Mouse (Mus musculus): ENCODE measurements around the gene Pbld2.

Pbld2 gene

GRCm38 (mm10) chr10:63023749-63024579, at the start of gene Pbld2, which contains the start of gene Hnrnph3:
Gene Pbld2 (plus strand): TSS chr10:63024315.
Gene Hnrnph3 (minus strand): TSS chr10:63024217.
- DNase-seq (ENCODE audit: low spot score in 2 of 2) = peak; percentile 96 to 98

DNA sequence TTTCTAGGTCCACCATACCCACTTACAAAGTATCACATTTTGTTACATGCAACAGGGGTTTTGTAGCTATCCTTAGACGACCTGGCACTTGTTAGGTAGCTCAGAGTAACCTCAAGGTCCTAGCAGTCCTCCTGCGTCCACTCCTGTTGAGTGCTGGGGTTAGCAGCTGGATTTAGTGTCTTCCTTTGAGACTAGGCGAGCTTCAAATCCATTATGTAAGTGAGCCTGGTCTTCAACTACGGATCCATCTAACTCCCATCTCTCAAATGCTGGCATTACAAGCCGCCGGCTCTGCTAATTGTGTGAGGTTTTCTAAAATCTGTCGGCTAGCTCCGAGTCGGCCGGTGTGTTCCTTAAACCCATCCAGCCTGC, 44.5 kb upstream of the Pbld2 start:
- DNase-seq (ENCODE audit: low spot score in 2 of 2) = no peak

DNA sequence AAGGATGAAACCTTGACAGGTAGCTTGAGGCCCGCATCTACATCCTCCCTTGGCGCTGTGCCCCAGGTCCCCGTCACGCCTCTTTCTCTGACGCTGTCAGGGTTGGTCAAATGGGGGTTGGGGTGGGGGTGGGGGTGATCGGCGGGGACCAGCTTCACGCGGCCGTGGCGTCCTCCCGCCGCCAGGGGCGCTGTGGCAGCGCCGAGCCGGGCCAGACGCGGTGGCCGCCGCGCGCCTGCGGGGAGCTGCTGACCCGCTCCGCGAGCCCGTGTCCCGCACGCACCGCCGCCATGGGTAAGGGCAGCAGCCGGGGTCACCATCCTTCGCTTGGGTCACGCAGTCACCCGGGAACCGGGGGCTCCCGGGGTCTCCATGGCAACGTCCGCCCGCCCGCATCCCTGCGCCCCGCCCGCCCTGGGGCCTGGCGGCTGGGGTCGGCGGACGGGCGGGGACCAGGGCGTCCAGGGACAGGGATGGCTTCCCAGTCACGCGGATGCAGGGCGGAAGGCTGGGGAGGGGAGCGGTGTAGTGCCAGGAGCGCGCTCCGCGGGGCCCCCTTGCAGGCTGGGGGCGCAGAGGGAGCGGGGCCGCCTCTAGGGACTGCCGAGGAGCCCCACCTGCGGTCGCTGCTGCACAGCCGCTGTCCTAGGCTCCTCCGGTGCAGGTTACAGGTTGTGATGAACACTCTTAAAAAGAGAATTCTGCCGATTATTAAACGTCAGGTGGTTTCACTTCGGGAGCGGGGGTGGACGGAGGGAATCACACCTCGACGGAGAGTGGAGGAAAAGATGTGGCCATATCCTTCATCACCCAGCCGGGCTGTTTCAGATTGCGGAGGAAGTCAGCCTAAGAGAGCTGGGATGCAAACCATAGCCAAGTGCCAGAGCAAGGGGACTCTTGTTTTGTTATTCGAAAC, 43.8 kb upstream of the Pbld2 start, which contains the start of gene Rufy2:
Gene Rufy2 (plus strand): TSS at position 185 of the 916 bp plus-strand sequence.
- DNase-seq (ENCODE audit: low spot score in 2 of 2) = peak; percentile 58 to 84

GRCm38 (mm10) chr10:62984072-62984471, 40.0 kb upstream of the Pbld2 start:
- no peak for DNase-seq (ENCODE audit: low spot score in 2 of 2)

- no peak for DNase-seq (ENCODE audit: low spot score in 2 of 2)
Measured at GRCm38 (mm10) chr10:62984495-62984894, 39.6 kb upstream of the Pbld2 start.

DNA sequence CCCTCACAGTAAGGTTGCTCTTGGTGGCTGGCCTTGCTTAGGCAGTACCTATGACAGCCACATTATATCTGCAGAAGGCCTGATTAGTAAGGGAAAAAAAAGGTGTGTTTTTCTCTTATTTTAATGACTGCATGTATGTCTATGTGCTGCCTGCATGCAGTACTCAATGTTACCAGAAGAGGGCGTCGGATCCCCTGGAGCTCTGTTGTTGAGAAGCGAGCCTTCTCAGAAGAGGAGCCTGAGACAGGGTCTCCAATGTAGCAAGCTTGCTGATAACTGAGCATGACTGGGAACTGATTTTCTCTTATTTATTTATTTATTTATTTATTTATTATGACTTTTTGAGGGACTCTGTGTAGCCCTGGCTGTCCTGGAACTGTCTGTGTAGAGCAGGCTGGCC, 36.8 kb upstream of the Pbld2 start:
- no peak for DNase-seq (ENCODE audit: low spot score in 2 of 2)

DNA sequence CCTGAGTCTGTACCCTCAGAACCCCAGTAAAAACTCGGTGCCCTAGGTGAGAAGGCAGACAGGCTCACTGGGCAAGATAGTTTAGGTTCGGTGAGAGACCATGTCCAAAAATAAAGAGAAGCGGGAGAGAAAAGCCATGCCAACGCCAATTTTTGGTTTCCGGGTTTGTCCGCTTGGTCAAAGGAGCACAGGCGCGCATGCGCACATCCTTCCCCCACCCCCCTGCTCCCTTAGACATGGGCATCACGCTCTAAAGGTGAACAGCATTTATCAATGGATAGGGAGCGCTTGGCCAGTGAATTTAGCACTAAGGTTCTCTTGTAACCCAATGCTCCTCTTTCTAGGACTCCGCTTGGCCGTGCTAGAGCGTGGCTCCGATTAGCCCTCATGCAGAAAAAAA, 33.5 kb upstream of the Pbld2 start:
- DNase-seq (ENCODE audit: low spot score in 2 of 2) = no peak

GRCm38 (mm10) chr10:62993991-62994390, 30.1 kb upstream of the Pbld2 start:
- DNase-seq (ENCODE audit: low spot score in 2 of 2) = no peak

DNA sequence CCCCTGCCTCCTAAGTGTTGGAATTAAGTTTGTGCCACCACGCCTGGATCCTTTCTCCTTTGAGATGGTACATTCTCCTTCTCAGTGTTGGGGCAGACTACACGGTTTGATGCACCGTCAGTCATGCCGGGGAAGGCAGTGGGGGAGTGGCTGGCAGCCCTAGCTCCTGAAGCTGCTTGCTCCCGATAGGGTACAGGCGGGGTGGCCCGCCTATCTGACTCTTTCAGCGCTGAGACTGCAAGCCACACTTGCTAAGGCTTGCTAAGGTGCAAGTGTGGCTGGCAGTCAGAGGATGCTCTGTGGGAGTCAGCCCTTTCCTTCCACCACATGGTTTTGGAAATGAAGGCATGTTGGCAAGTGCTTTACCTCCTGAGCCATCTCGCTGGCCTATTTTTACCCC, 23.5 kb upstream of the Pbld2 start:
- no peak for DNase-seq (ENCODE audit: low spot score in 2 of 2)

GRCm38 (mm10) chr10:63003252-63003651, 20.9 kb upstream of the Pbld2 start:
- DNase-seq (ENCODE audit: low spot score in 2 of 2) = no peak

GRCm38 (mm10) chr10:63004556-63004955, 19.6 kb upstream of the Pbld2 start:
- DNase-seq (ENCODE audit: low spot score in 2 of 2) = no peak

- no peak for DNase-seq (ENCODE audit: low spot score in 2 of 2)
Measured at GRCm38 (mm10) chr10:63008193-63008592, 15.9 kb upstream of the Pbld2 start.

DNA sequence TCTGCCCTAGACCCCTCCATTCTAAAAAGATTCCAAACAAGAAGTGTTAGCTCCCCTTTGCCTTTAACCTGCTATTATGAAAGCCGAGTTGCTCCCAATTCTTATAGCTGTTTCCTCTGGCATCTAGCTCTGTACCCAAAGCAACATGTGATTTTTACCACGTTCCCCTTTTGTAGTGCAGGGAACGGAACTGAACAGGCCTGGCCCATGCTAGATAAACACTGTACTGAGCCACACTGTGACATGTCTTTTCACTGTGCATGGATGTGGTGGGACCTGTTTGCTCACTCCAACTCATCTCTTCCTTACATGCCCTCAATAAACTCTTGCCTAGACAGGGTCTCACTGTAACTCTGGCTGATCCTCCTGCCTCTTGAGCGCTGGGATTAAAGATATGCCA, 13.8 kb upstream of the Pbld2 start:
- DNase-seq (ENCODE audit: low spot score in 2 of 2) = no peak

- no peak for DNase-seq (ENCODE audit: low spot score in 2 of 2)
Measured at GRCm38 (mm10) chr10:63011556-63011955, 12.6 kb upstream of the Pbld2 start.

DNA sequence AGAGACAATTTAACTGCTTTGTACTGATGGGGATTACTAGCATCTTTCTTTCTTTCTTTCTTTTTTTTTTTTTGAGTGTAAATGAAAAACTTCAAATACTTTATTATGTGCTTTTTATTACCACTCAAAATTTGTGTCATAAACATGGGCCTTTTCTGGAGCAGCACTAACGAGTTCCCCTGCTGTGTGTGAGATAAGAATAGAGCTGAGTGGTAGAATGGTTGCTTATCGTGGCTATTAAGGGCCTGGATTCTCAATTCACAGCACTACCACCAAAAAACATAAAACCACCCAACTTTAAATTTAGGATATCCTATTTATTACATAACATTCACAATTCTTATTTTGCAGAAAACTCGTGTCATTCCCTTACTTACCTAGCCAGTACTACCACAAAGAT, 10.6 kb upstream of the Pbld2 start:
- DNase-seq (ENCODE audit: low spot score in 2 of 2) = no peak

DNA sequence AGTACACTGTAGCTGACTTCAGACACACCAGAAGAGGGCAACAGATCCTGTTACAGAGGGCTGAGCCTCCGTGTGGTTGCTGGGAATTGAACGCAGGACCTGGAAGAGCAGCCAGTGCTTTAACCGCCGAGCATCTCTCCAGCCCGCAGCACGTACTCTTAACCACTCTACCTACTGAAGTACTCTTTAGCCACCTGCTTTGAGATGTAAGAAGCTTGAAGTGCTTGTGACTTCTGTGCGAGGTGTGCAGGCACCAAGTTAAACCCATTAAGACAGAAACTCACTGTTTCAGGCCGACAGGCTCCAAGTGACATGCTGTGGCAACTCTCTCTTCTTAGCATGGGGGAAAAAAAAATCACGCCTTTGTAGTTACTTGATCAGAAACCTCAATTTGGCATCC, 9.9 kb upstream of the Pbld2 start:
- no peak for DNase-seq (ENCODE audit: low spot score in 2 of 2)

DNA sequence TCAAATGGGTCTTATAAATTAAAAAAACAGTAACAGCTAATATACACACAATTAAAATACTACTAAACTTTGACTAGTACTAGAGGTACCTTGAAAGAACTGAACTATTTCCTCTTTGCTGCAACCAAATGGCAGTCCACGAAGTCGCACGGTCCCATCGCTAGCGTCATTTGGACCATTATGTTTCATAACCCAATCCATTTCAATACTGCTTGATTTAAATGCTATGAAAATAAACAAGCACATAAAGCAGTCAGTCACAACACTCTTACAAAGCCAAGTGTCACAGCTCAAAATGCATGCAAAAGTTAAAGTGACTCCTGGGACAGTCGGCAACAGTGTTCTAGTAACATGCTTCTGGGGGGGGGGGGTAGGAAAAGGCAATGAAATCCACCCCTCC, 4.8 kb upstream of the Pbld2 start:
- no peak for DNase-seq (ENCODE audit: low spot score in 2 of 2)

- DNase-seq (ENCODE audit: low spot score in 2 of 2) = no peak
Measured at GRCm38 (mm10) chr10:63021702-63022101, 2.4 kb upstream of the Pbld2 start.

- no peak for DNase-seq (ENCODE audit: low spot score in 2 of 2)
Measured at GRCm38 (mm10) chr10:63022541-63023120, 1.5 kb upstream of the Pbld2 start.

GRCm38 (mm10) chr10:63023121-63023748, 880 bp upstream of the Pbld2 start:
- peak in 1 of 2 experiments; percentile 56 for DNase-seq (ENCODE audit: low spot score in 2 of 2)

- peak in 1 of 2 experiments; percentile 63 for DNase-seq (ENCODE audit: low spot score in 2 of 2)
Measured at GRCm38 (mm10) chr10:63024580-63024910, 430 bp downstream of the Pbld2 start.

- DNase-seq (ENCODE audit: low spot score in 2 of 2) = no peak
Measured at GRCm38 (mm10) chr10:63025016-63025415, 901 bp downstream of the Pbld2 start.

Data from left cerebral cortex, adult 9 months (tissue).